Mouse (Mus musculus) limb, embryonic 15.5 days (tissue): Measurements from ENCODE around the gene Amz2. TPM values are rescaled to one million over a fixed set of nuclear protein-coding genes. Genes with fewer than 3 reads are reported as not detected.
"Not testable (repeated sequence)": the region's sequence is repeated elsewhere in the genome, so short reads cannot be mapped to it uniquely, and the experiment has no call there.

Source experiments
- ATAC-seq: fragments of 200-750 bp; cut with Nextera tagmentation; 2 replicates; pipeline ENCODE4 v1.8.0; 2017; ENCODE audit warnings: low read depth, moderate TSS enrichment; ENCODE audit not compliant: insufficient number of reproducible peaks, low FRiP score, low TSS enrichment
- H3K27ac ChIP-seq: fragments of 300-500 bp; sonication (generic); 2 replicates; pipeline ENCODE4 v1.5.1; 2015; ENCODE audit warnings: moderate library complexity, mild to moderate bottlenecking, inconsistent platforms
- H3K27me3 ChIP-seq: fragments of 300-500 bp; sonication (generic); 2 replicates; pipeline ENCODE4 v1.6.1; 2015; ENCODE audit warnings: inconsistent platforms
- H3K36me3 ChIP-seq: fragments of 300-500 bp; sonication (generic); 2 replicates; pipeline ENCODE4 v1.6.1; 2015; ENCODE audit warnings: inconsistent platforms
- H3K4me1 ChIP-seq: fragments of 300-500 bp; sonication (generic); 2 replicates; pipeline ENCODE4 v1.6.1; 2015; ENCODE audit warnings: inconsistent platforms
- H3K4me2 ChIP-seq: fragments of 300-500 bp; sonication (generic); 2 replicates; pipeline ENCODE4 v1.6.1; 2015; ENCODE audit warnings: mild to moderate bottlenecking, inconsistent platforms
- H3K4me3 ChIP-seq: fragments of 300-500 bp; sonication (generic); 2 replicates; pipeline ENCODE4 v1.5.1; 2015; ENCODE audit warnings: mild to moderate bottlenecking, inconsistent platforms
- H3K9ac ChIP-seq: fragments of 300-500 bp; sonication (generic); 2 replicates; pipeline ENCODE4 v1.6.1; 2015; ENCODE audit warnings: inconsistent platforms
- H3K9me3 ChIP-seq: fragments of 300-500 bp; sonication (generic); 2 replicates; pipeline ENCODE4 v1.6.1; 2016; ENCODE audit warnings: inconsistent platforms
- WGBS: fragments of 180-500 bp; shearing (Covaris S2); methylation state at CpG from one replicate; pipeline ENCODE4 v1.1.7; 2015; 5-methylcytosine and 5-hydroxymethylcytosine counted together
- polyA plus RNA-seq: library from polyadenylated mRNA; unstranded; fragments of >200 nt; fragmentation: Nextera tagmentation; extraction: Ambion mirVana; gene quantifications from 2 replicates; pipeline ENCODE4 v1.2.1, GENCODE M21; 2015

Gene Amz2
- polyA plus RNA-seq, 1 experiment from 2014 or later, result 42.5 TPM

- Histone ChIP-seq H3K4me1 (no peaks in the 10 kb centered on the region), H3K27ac (no peak overlapping the region), H3K27me3 (no peaks in the 10 kb centered on the region), H3K36me3 (no peaks in the 10 kb centered on the region), H3K4me2 (no peak overlapping the region), H3K9me3 (no peaks in the 10 kb centered on the region), H3K4me3 (no peak overlapping the region), H3K9ac (no peak overlapping the region)
- ATAC-seq, result no peak
- 77% methylated on average over 10 of the region's 10 CpGs for WGBS
Observed at GRCm38 (mm10) chr11:109487991-109488684, 62.4 kb downstream of the Amz2 start.

- WGBS, result 65% methylated on average over 2 of the region's 2 CpGs
- no peak for ATAC-seq
Observed at GRCm38 (mm10) chr11:109489763-109490162, 64.0 kb downstream of the Amz2 start.

GRCm38 (mm10) chr11:109491844-109492243, 66.1 kb downstream of the Amz2 start:
- Histone ChIP-seq H3K4me3 (no peak overlapping the region), H3K4me2 (no peak overlapping the region), H3K9ac (no peak overlapping the region), H3K27me3 (no peaks in the 10 kb centered on the region), H3K9me3 (no peaks in the 10 kb centered on the region), H3K27ac (no peak overlapping the region), H3K4me1 (no peaks in the 10 kb centered on the region), H3K36me3 (no peaks in the 10 kb centered on the region)
- WGBS, result 67% methylated on average over 4 of the region's 4 CpGs
- ATAC-seq, result no peak

More at GRCm38 (mm10) chr11:109489763-109490162, 64.0 kb downstream of the Amz2 start:
- Histone ChIP-seq H3K27ac (no peak overlapping the region), H3K4me1 (no peaks in the 10 kb centered on the region), H3K36me3 (no peaks in the 10 kb centered on the region), H3K4me2 (no peak overlapping the region), H3K4me3 (no peak overlapping the region), H3K27me3 (no peaks in the 10 kb centered on the region), H3K9ac (no peak overlapping the region), H3K9me3 (no peaks in the 10 kb centered on the region)

- 66% methylated on average over 8 of the region's 8 CpGs for WGBS
- not testable (repeated sequence) for H3K4me3 ChIP-seq, H3K27me3 ChIP-seq, H3K4me1 ChIP-seq, H3K36me3 ChIP-seq, H3K9ac ChIP-seq, ATAC-seq, H3K4me2 ChIP-seq, H3K9me3 ChIP-seq, H3K27ac ChIP-seq
Observed at GRCm38 (mm10) chr11:109492847-109493464, 67.2 kb downstream of the Amz2 start.

GRCm38 (mm10) chr11:109494890-109495770, 69.4 kb downstream of the Amz2 start:
- Histone ChIP-seq H3K9ac (no peak overlapping the region), H3K9me3 (no peaks in the 10 kb centered on the region), H3K4me2 (no peak overlapping the region), H3K27me3 (no peaks in the 10 kb centered on the region), H3K27ac (no peak overlapping the region), H3K4me1 (peaks cover 5% of the 10 kb centered on the region; the same call in 1 of the 2 replicates), H3K36me3 (no peaks in the 10 kb centered on the region), H3K4me3 (no peak overlapping the region)
- 49% methylated on average over 24 of the region's 24 CpGs for WGBS
- ATAC-seq, result no peak

- Histone ChIP-seq H3K4me3 (no peak overlapping the region), H3K9me3 (no peaks in the 10 kb centered on the region), H3K27ac (no peak overlapping the region), H3K27me3 (no peaks in the 10 kb centered on the region), H3K4me2 (no peak overlapping the region), H3K9ac (no peak overlapping the region), H3K4me1 (peaks cover 5% of the 10 kb centered on the region; the same call in 1 of the 2 replicates), H3K36me3 (no peaks in the 10 kb centered on the region)
- WGBS, result 49% methylated on average over 14 of the region's 14 CpGs
- no peak for ATAC-seq
Observed at GRCm38 (mm10) chr11:109495771-109496474, 70.2 kb downstream of the Amz2 start.

- H3K27me3 ChIP-seq, result no peaks in the 10 kb centered on the region
- H3K27ac ChIP-seq, result no peak overlapping the region
- H3K9me3 ChIP-seq, result no peaks in the 10 kb centered on the region
- H3K4me3 ChIP-seq, result no peak overlapping the region
- no peak overlapping the region for H3K4me2 ChIP-seq
- no peak for ATAC-seq
- 75% methylated on average over 7 of the region's 7 CpGs for WGBS
- H3K9ac ChIP-seq, result no peak overlapping the region
- peaks cover 5% of the 10 kb centered on the region; the same call in 1 of the 2 replicates for H3K4me1 ChIP-seq
- no peaks in the 10 kb centered on the region for H3K36me3 ChIP-seq
Observed at GRCm38 (mm10) chr11:109496475-109496993, 70.8 kb downstream of the Amz2 start.

GRCm38 (mm10) chr11:109496996-109497714, 71.4 kb downstream of the Amz2 start:
- no peak for ATAC-seq
- Histone ChIP-seq H3K4me1 (peaks cover 5% of the 10 kb centered on the region; the same call in 1 of the 2 replicates), H3K4me2 (no peak overlapping the region), H3K9ac (no peak overlapping the region), H3K36me3 (no peaks in the 10 kb centered on the region), H3K27ac (no peak overlapping the region), H3K4me3 (no peak overlapping the region), H3K9me3 (no peaks in the 10 kb centered on the region), H3K27me3 (no peaks in the 10 kb centered on the region)
- WGBS, result 54% methylated on average over 6 of the region's 6 CpGs

- Histone ChIP-seq H3K27ac (no peak overlapping the region), H3K9ac (no peak overlapping the region), H3K36me3 (no peaks in the 10 kb centered on the region), H3K4me3 (no peak overlapping the region), H3K27me3 (no peaks in the 10 kb centered on the region), H3K4me2 (no peak overlapping the region), H3K9me3 (no peaks in the 10 kb centered on the region), H3K4me1 (peaks cover 5% of the 10 kb centered on the region; the same call in 1 of the 2 replicates)
- ATAC-seq, result no peak
- WGBS, result 55% methylated on average over 9 of the region's 9 CpGs
Observed at GRCm38 (mm10) chr11:109497990-109498389, 72.2 kb downstream of the Amz2 start.

- no peaks in the 10 kb centered on the region for H3K27me3 ChIP-seq
- no peak overlapping the region for H3K27ac ChIP-seq
- WGBS, result 79% methylated on average over 5 of the region's 5 CpGs
- no peaks in the 10 kb centered on the region for H3K36me3 ChIP-seq
- ATAC-seq, result no peak
- H3K4me1 ChIP-seq, result peaks cover 5% of the 10 kb centered on the region; the same call in 1 of the 2 replicates
- H3K4me3 ChIP-seq, result no peak overlapping the region
- H3K4me2 ChIP-seq, result no peak overlapping the region
- H3K9ac ChIP-seq, result no peak overlapping the region
- H3K9me3 ChIP-seq, result no peaks in the 10 kb centered on the region
Observed at GRCm38 (mm10) chr11:109500206-109500605, 74.5 kb downstream of the Amz2 start.
